Mouse (Mus musculus) right cerebral cortex, postnatal 25 days (tissue): ENCODE measurements around the gene Prune1.

ENCODE experiments used
- DNase-seq: peaks from one replicate; pipeline ENCODE4 v3.0.0; 2022

Gene Prune1

DNA sequence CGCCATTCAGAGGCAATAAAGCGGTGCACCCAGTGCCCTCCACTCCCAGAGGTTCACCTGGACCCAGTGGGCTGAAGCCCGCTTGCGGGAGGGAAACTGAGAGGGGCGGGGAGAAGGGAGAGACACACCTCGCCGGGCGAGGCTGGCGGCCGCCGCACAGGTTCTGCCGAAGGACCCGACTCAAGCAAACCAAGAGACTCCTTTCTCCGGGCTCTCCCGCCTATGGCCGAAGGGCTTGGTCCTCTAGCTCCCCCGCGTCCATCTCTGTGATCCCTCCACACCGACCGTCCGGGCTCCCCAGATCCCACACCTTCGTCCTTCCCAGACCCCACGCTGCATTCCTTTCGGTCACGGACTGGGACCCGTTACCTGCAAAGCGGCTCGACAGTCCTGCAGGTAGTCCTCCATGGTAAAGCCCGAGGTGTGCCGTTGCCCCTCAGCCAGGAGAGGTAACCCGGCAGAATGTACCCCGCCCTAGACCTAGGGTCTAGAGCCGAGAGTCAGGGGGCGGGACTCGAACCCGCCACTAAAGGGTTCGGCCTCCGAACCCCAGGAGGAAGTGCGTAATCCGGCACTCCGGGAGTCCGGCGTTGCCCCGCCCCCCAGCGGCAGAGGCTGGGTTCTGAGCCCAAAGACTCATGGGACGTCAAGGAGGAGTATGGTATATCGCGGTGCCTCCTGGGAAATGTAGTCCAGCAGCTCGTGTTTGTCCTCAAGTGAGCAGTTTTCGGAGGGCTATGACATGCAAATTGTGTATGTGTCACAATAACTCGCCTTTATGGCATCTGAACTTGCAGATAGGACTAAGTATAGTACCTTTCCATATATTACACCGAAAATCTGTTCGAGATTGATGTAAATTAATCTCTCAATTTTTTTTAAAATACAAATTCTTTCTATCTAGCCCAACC, at the start of gene Prune1, which contains the start of gene Mindy1:
Gene Prune1 (minus strand): TSS at position 861 of the 911 bp plus-strand sequence.
Gene Mindy1 (plus strand): TSS at position 130 of the 911 bp plus-strand sequence.
- peak; percentile 98 for DNase-seq

DNA sequence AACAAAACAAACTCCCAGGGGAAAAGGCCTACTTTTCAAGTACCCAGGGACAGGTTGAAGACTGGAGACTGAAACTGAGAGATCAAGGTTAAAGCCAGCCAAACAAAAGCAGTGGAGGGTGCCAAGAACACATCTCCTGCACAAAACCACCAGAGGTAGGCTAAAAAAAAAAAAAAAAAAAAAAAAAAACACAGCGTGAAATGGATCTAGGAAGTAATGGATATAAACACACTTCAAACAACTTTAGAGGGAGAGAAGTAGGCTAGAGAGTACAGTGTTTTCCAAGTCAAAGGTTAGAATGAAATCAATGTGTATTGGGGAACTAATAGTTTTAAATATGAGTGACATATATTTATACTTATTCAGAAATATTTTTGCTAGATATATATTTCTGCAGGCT, 49.7 kb upstream of the Prune1 start:
- no peak for DNase-seq

DNA sequence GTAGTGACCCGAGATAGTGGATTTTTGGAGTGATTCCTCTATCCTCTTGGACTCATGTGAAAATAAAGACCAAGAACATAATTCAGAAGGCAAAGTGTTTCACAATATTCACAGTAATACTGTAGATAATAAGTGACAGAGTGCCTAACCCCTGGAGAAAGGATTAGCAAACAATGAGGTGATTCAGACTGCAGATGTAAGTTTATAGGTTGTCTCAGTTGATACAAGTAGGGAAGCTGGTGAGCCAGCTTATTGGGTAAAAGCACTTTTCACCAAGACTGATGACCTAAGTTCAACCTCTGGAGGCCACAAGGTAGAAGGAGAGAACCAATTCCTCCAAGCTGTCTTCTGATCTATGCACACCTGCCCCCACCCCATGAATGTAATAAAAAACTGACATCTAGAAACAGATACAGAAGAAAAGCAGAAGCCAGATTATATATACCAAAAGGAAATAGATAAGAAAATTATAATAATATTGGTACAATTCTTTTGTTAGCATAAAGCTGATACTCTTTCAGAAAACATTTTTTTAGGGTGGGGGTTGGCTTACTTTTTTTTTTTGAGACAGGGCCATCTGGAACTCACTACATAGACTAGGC, 47.0 kb upstream of the Prune1 start:
- DNase-seq: no peak

DNA sequence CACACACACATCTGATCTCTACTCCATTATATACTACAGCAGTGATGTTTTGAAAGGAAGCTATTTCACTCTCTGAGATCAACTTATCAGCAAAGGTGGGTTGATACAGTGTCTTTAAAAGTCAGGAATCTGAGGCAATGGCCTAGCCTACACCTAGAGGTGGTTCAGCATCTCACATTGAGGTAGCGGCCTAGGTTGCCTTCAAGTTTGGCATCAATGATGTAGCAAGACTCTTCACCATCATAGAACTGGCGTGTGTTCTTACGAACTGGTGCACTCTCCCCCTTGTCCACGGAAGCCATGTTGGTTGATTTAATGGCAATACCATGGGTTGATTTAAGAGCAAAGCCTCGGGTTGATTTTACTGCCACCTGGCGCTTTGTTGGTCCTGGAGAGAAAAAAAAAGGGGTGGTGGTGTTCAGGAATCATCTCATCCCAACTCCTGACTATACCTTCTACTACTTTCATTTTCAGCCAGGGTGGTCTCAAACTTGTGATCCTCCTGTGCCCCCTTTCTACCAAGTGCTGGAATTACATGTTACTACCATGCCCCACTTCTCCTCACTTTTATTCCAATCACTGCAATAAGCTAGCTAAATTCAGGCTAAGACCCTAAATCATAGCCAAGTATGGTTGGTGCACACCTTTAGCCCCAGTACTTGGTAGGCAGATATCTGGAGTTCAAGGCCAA, 42.7 kb upstream of the Prune1 start:
- no peak for DNase-seq

DNA sequence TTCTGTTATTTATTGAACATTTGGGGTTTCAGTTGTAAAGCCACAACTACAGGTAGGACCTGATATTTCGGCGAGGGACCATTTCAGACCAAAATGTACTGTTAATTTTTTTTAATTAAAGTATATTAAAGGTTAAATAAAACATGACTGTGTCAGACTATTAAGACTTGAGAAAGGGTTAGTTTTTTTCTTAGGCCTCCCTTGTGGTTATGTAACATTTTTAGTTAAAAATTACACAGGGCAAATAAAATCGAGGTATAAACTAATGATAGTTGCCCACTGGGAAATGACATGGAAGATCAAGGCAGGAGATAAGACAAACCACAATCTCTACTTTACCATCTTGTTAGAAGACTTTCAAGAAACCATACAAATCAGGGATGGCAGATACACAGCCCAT, 41.6 kb upstream of the Prune1 start:
- no peak for DNase-seq

DNA sequence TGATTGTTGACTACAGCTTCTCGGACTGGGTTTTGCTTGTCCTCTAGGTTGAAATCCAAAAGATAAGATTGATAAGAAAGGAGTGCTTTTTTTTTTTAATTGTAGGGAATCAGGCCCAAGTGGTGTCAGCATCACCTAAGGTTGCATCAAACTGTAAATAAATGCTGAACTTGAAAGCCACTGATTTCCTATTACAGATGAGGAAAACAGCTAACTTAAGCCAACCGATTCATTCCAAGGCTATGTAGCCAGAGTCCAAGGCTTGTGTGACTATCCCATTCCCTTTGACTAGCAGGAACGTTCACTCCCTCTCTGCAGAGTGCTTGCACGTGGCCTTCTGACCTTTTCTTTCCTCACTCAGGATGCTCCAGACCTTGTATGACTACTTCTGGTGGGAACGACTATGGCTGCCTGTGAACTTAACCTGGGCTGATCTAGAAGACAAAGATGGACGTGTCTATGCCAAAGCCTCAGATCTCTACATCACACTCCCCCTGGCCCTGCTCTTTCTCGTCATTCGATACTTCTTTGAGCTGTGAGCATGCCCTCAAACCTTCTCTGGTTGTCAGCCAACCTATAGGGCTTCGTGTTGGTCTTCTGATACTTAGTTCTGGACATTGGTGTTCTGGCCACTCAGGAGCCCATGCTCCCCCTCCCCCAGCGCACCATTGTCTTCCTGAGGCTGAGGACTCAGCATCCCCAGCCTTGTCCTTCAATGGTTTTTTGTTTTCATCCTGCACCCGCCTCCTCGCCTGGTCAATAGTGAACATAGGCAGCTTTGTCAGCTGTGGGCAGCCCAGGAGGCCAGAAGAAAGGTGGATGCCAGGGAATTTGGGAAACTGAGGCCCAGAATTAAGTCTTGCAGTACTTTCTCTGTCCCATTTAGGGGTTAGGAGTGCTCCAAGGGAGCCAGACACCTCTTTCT, 38.1 kb upstream of the Prune1 start:
- no peak for DNase-seq

DNA sequence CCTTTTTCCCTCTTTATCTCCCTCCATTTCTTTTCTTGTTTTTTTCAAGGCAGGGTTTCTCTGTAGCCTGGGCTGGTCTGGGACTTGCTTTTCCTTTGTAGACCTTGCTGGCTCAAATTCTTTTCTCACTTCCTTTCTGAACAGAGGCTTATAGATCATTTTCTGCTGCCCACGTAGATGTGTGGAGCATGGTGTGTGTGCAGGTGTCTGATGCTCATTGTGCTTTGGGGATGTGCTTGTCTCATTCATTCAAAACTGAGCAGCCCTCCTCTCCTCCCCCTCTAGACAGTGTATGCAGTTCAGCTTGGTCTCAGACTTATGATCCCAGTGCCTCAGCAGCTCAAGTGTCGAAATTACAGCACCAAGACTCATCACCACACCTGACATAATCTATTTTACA, 37.2 kb upstream of the Prune1 start:
- no peak for DNase-seq

DNA sequence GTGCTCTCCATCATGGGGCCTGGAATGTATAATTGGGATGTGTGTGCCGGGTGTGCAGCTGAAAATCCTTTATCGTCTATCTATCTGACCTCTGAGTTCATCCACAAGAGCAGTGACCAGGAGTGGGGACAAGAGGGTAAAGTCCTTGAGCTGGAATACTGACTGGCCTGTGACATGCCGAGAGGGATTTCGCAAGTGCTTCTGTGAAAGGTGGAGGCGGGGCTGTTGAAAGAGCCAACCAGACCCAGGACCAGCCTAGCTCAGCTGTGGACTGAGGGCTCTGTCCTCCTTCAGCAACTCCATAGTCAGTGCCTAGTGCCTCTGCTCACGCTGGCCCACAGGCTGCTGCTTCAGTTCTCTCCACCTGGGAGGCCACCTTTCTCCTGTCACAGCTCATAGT, 36.7 kb upstream of the Prune1 start:
- DNase-seq: no peak

DNA sequence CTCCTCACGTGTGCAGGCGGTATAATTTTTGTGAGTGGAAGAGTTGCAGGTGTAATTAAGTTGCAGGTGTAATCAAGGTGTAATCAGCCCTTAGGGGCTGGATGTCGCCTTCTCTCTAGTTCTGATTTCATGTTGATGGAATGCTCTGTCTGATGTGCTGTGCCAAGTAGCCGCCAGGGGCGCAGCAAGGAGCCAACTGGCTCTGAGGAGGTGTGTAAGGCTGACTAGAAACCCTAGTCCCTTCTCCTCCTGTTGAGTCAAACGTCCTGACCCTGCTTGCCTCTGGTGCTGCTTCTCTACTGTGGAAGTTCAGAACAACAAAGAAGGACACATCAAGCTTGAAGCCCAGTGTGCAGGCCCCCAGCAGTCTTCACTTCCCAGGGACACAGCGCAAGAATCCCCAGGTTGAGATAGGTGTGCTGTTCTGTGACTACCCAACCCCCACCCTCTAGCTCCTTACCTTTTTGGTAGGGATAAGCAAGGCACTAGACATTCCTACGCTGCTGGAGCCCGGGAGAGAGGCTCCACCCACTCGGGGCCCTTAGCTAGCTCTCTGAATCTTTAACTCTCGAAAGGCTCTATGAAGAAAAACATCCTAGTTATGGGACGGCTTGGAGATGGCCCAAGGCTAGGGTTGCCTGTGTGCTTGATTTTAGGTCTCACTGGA, 35.7 kb upstream of the Prune1 start:
- DNase-seq: peak; percentile 56

DNA sequence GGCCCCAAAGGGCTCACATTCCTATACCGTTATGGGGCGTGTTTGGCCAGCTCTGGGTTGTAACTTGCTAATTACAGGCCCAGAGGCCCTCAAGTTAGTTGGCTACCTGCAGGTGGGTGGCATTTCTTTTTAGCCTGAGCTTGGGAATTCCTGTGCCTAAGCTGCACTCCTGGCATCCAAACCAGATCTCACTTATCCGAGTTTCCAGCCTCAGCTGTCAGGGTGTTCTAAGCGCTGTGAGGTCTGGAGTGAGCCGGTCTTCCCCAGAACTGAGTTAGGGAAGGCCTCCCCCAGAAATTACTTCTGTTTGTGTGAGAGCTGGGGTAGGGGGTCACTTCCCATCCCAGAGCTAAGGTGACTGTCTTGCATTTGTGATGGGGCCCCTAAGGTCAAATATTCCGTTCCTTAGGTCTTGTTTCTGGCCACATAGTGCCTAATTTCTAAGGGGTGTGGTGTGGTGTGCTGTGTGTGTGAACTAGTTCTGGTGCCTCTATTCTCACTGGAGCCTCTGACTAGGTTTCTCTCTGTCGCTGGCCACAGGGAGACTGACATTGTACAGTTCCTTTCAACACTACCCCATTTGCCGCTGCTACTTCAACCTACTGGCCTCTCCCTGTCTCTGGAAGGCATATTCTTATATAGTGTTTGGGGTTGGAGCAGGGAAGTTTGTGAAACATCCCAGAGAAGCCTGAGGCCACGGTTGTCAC, 34.1 kb upstream of the Prune1 start:
- DNase-seq: no peak

DNA sequence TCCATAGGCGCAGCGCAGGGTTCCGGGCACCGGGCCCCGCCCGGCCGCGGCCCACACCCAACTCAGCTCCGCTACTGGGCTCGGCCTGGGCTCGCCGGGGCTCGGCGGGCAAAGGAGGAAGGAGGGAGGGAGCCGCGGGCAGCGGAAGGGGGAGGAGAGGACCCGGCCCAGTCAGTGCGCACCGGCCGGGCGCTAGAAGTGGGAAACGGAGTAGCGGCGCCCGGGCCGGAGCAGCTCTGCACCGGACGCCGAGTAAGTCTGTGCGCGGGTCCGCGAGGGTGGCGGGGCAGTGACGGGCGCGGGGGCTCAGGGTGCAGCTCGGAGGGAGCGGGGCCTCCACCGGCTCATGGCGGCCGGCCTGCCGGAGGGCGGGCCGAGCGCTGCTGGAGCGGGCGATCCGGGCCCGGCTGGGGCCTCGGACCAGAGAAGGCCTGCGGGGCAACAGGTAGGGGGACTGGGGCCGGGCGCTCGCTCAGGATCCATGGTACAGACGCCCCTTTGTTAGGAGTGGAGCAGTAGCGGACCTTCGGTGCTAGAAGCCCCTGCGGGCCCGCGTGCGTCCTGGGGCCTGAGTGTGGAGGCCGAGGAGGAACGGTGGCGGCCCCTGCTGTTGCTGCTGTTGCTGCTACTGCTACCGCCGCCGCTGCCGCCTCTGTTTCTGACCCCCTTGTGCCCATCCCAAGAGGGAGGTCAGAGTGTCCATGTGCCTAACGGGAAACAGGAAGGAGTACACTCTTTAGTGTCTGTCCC, 33.4 kb upstream of the Prune1 start:
- DNase-seq: peak; percentile 79

DNA sequence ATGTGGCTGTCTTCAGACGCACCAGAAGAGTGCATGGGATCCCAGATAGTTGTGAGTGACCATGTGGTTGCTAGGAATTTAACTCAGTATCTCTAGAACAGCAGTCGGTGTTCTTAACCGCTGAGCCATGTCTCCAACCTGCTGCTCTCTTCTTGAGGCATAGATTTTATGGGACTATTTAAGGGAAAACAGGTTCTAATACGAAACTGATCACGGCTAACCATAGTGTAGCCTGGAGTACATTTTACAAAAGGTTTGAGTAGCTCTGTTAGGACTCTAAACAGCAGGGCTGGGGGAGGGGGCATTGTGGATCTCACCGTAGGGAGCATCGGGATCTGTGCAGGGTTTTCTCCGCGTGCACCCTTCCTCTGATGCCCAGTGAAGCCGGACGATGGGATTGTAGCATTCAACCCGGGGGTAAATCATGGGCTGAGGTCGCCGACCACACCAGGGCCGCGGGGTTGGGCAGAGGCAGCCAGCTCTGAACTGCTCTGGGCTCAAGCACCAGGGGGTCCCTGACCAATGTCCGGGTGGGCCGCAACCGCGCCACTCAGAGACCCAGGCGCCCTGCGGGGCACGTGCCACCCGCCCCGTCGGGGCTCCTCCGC, 32.7 kb upstream of the Prune1 start, which contains the start of gene Cers2:
Gene Cers2 (plus strand): TSS at position 306 of the 608 bp plus-strand sequence.
- DNase-seq: no peak

DNA sequence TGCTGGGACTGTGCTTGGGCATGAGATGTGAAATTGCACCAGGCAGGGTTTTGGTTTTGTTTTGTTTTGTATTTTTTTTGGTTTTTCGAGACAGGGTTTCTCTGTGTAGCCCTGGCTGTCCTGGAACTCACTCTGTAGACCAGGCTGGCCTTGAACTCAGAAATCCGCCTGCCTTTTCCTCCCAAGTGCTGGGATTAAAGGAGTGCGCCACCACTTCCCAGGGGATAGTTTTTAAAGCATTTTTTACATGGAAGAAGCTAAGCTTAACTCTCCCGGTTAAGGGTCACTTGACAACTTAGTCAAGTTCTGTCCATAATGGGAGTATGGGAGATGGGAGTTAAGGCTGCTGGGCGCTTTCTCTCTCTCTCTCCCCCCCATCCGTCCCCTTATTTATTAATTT, 32.2 kb upstream of the Prune1 start:
- no peak for DNase-seq

DNA sequence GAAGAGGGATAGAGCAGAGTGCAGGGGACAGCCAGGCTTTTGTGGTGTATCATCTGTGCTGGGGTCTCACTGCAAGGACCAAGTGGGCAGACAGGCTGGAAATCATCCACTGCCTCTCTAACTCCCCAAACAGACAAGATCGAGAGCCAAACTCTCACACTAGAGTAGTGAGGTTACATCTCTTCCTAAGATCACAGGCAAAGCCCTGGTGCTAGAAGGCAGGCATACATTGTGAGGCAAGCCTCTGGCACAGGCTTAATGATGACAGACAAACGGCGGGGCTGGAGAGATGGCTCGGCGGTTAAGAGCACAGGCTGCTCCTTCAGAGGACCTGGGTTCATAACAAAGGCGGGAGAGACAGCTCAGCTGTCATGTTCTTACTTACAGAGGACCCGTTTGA, 31.6 kb upstream of the Prune1 start:
- no peak for DNase-seq

DNA sequence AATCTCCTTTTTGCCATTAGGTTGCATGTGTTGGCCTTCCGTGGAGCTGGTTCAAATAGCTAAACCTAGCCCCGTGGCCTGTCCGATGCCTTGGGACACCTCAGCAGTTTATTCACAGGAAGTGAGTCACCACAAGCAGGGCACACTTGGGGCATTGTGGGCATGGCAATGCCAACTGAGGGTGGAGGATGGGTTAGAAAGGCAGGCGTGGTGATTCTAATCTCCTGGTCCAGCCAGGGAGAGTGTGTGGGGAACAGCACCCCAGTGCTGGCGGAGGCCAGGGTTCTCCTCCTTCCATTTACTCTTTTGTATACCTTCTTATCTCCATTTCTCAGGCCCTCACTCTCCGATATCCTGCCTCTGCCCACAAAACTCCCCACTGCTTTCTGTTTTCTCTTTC, 30.7 kb upstream of the Prune1 start:
- DNase-seq: no peak

DNA sequence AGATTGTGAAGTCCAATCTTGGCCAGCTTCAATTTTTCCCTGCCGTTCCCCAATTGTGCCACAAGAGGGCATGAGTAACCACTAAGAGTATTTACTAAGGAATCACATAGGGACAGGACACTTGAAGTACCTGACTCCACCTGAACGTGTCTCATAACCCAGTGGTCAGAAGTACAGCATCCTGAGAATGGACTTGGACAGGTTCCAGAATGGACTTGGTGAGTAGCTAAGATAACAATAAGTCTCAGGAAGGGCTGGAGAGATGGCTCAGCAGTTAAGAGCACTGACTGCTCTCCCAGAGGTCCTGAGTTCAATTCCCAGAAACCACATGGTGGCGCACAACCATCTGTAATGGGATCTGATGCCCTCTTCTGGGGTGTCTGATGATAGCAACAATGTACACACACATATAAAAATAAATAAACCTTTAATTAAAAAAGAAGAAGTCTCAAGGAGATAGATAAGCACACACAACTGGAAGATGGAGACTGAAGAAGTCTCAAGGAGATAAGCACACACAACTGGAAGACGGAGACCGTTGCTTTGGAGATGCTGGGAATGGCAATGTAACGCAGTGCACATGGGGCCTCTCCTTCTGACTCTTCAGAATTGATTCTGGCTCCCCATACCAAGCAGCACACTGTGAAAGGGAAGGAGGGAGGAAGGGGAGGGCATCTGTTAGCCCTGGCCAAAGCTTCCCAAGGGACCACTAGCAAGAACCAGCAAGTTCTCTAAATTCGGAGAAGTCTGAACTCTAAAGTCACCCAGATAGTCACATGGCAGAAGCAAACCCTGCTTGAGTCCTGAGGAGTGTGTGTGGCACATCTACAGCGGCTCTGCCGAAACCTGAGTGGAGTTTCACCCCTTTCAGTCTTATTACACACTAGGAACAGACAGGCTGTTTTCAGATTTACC, 29.3 kb upstream of the Prune1 start:
- DNase-seq: peak; percentile 28

DNA sequence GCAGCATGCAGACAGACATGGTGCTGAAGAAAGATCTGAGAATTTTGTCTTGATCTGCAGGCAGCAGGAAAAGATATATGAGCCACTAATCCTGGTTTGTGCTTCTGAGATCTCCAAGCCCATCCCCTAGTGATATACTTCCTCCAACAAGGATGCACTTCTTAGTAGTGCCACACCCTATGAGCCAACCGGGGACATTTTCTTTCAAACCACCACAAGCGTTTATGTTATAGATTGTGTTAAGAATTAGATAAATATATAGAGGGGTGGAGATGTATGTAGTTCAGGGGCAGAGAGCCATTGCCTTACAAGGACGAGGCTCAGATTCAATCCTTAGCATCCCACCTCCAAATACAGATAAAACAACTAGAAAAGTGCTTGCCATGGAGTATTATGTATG, 28.6 kb upstream of the Prune1 start:
- no peak for DNase-seq

DNA sequence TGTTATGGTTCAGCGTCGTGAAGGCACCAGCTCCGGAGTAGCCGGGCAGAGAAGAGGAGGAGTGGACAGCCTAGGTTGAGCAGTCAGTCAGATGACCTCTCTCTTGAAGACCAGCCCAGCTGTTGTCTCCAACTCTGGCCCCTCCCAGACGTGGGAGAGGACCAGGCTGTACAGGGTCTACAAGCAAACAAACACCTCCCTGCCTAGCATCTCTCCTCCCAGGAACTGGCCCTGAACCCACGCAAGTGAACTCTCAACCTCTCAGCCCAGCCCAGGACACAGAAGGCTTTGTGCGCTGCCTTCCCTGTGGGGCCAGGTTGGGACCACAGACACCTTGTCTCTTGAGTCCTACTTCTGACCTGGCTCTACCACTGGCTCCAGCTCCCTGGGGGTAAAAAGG, 25.2 kb upstream of the Prune1 start, which contains the start of gene Anxa9:
Gene Anxa9 (minus strand): TSS at position 77 of the 400 bp plus-strand sequence.
- no peak for DNase-seq

DNA sequence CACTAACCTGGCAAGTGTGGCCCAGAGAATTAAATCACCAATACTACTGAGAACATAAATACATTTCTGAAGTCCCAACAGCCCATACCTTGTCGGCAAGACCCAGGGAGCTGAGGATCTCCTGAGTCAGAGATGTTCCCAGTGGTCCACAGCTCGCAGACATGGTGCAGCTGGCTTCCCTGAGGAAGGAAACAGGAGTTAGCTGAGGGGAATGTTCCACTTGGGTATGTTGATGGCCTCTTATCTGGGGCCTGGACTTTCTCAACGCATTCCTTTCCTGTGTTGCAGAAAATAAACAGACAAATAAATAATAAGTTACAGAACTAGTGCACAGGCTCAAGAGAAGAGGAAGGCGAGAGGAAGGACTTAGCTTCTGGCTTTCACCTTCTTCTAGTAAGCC, 24.4 kb upstream of the Prune1 start:
- DNase-seq: no peak
